Mouse (Mus musculus) kidney, adult 2 months (tissue): Measurements from ENCODE around the gene Dchs2.

Source experiments
- CTCF ChIP-seq: fragments of 200-500 bp; conservative IDR thresholded peaks from 2 replicates; pipeline ENCODE4 v1.5.1; 2011; ENCODE audit warnings: low read depth, mild to moderate bottlenecking, control low read depth, low read length, moderate library complexity, mixed read lengths; ENCODE audit not compliant: insufficient read depth, insufficient read length
- POLR2A ChIP-seq: fragments of 200-500 bp; IDR thresholded peaks from one replicate; pipeline ENCODE4 v1.6.1; 2011; ENCODE audit warnings: low read depth, low read length, control low read depth

DNA sequence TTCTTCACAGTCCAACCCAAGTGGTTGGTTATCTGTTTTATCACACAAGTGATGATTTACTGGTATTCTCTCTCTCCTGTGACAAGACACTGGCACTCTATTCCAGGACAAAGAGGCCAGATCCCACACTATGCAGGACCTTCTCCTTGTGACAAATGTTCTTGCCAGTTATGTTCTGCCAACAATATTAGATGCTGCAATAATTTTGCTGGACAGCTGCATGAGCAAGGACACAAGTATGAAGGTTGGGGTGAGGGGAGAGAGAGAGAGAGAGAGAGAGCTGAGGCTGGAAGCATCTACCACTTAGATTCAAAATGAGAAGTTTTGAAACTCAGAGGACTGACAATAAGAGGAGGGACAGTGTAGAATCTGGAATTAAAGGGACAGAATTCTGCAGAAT is 162.7 kb downstream of the Dchs2 start:
- TF ChIP-seq CTCF (no peak), POLR2A (no peak)
